Mouse (Mus musculus): Measurements from ENCODE around the gene Cul9. TPM values are rescaled to one million over a fixed set of nuclear protein-coding genes. Genes with fewer than 3 reads are reported as not detected.
"Not testable (repeated sequence)": the region's sequence is repeated elsewhere in the genome, so short reads cannot be mapped to it uniquely, and the experiment has no call there.

Cul9 gene
- 2.5 and 2.8 TPM in 2 replicates for polyA plus RNA-seq (2015; fragmentation: Nextera tagmentation; extraction: Ambion mirVana)

DNA sequence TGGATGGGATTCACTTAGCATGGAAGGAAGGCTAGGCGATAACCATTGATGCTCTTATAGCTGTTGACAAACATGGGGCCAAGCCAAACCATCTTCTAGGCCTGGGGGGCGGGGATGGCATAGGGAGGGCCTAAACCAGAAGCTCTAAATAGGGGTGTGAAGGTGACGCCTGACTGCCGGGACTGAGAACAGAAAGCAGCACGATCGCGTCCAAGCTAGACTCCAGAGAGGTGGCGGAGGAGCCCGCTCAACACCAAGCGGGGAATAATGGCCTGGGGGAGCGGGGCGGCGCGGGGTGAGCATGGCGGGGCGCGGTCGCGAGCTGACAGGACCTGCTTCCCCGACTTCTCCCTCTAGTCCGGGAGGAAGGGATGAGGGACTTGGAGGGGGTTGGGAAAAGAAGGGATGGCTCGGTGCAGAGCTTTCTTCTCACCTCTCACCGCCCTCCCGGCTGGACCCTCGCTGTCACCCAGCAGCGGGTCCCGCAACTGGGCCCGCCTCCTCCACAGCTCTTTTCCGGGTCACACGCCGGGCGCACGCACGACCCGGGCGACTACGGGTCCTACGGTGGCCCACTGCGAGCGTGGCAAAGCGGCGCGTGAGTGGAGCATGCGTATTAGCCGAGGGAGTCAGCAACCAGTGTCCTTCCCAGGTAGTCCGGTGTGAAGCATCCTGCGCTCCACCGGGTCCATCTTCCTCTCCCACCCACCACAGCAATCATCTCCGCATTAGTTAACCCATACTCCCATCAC lies at the start of gene Cul9:
Gene Cul9 (minus strand): TSS at position 576 of the 752 bp plus-strand sequence.
- DNase-seq (ENCODE audit: low spot score): peak; percentile 18

GRCm38 (mm10) chr17:46595336-46595735 lies 49.1 kb upstream of the Cul9 start:
- no peak for DNase-seq (ENCODE audit: low spot score)

DNA sequence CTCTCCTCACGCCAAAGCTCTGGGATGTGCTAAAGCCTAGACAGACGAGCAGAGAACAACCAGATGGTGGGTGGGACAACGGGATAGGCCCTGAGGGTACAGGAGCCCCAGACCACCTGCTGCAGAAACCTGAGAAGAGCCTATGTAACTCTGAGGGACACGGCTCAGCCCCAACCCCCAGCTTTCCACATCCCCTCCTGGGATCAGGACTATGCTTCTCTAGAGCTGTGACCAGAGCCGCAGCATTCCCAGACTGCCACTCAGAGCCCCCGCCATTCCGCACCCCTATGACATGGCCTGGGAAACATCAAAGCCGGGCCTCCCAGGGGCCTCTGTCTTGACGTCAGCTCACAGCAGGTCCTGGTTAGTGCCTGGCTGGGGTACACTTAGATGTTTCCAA lies 48.4 kb upstream of the Cul9 start:
- no peak for DNase-seq (ENCODE audit: low spot score)

DNA sequence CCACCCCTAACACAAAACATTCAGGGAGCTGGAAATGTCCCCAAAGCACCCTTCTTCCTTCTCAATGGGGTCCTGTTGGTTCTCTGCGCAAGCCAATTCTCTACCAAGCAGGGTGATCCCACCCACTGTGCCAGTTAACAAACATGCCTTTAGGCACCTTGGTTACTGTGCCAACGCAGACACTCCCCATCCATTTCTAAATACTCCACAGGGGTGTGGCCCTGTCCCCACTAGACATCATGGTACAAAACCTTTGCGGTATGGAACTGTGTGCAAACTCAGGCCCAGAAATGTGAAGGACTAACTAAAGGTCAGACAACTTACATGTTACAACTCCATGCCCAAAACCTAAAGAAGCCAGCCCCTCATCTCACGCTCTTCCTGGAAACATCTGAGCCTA lies 46.9 kb upstream of the Cul9 start:
- no peak for DNase-seq (ENCODE audit: low spot score)

DNA sequence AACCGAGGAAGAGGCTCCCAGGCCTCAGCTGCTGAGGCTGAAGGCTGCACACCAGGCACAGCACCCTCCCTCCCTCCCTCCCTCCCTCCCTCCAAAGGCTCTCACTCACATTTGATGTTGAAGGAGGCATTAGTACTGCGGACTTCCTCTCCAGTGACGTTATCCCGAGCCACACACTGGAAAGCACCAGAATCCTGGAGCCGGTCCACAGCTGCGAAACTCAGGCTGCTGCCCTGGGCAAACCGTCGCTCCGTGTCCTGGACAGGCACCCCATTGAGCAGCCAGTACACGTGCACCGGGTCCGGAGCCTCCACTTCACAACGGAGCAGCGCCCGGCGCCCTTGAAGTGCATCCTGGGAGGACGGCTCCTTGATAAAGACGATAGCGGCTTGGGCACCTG lies 45.2 kb upstream of the Cul9 start:
- DNase-seq (ENCODE audit: low spot score): no peak

- no peak for DNase-seq (ENCODE audit: low spot score)
Observed at GRCm38 (mm10) chr17:46590439-46590838, 44.3 kb upstream of the Cul9 start.

GRCm38 (mm10) chr17:46589635-46590314 lies 43.6 kb upstream of the Cul9 start:
- DNase-seq (ENCODE audit: low spot score): no peak

- DNase-seq (ENCODE audit: low spot score): no peak
Observed at GRCm38 (mm10) chr17:46588913-46589312, 42.7 kb upstream of the Cul9 start.

GRCm38 (mm10) chr17:46588173-46588572 lies 42.0 kb upstream of the Cul9 start:
- peak; percentile 69 for DNase-seq (ENCODE audit: low spot score)

DNA sequence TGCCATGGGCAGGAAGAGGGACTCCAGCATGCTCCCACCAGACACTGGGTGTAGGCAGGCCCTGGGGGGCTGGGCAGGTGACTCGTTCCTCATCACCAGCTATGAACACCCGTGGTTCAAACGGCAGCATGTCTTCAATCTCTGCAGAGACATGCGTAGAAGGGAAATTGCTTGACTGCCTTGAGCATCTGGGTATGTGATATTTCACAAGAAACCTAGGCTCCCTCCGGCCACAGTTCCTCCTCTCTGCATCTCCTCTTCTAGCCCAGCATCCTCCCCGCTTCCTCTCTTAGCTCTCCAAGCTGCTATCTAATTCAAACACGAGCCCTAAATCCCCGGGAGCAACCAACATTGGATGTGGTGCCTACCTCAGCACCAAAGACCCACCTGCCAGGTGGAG lies 40.1 kb upstream of the Cul9 start:
- DNase-seq (ENCODE audit: low spot score): no peak

DNA sequence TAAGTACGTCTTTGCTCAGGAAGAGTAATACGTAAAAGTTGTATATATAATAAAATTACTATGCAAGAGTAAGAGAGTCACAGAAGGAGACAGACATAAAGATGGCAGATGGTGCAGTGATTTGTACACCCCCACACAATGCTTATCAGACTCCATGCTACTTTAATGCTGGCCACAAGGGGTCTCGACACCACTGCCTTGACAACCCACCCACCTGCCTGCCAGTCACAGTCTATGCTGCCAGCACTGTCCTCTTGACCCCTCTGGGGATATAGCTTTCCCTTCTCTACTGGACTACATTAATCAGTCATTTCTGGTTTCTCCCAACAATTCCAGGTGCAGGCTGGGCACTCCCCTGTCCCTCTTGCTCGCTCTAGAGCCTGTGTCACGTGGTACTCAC lies 32.5 kb upstream of the Cul9 start:
- no peak for DNase-seq (ENCODE audit: low spot score)

DNA sequence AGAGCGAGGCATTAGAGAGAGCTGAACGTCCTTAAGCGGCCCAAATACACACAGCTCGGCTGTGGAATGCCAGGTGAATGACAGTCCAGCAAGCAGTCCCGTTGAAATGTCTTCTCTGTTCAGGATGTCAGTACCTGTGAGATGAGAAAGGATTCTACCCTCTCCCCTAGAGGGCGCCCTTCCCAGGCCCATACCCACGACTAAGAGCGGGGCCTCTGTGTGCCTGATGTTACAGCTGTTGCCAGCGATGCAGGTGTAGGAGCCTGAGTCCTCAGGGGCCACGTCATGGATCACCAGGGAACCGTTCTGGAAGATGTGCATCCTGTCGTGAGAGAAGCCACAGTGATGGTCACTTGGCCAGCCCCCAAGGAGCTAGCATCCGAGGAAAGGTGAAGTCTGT lies 29.9 kb upstream of the Cul9 start:
- peak; percentile 51 for DNase-seq (ENCODE audit: low spot score)

DNA sequence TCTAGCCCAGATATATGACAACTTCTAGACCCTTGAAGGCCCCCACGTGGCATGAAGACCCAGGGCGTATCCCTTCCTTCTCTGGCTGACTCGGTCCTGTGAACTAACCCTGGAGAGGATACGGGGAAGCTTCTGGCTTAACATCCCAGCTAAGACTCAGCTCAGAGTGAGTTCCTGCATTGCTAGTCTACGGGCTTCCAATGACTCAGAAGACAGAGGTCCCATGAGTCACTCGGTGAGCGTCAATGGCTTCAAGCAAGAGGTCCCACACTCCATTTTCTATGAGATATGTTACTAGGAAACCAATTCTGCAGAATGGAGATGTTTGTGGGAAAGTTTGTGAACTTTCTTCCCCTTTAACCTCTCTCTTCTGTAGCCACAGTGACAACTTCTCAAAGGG lies 28.3 kb upstream of the Cul9 start:
- DNase-seq (ENCODE audit: low spot score): no peak

- DNase-seq (ENCODE audit: low spot score): no peak
Observed at GRCm38 (mm10) chr17:46571005-46571404, 24.8 kb upstream of the Cul9 start.

GRCm38 (mm10) chr17:46559146-46559545 lies 13.0 kb upstream of the Cul9 start:
- no peak for DNase-seq (ENCODE audit: low spot score)

DNA sequence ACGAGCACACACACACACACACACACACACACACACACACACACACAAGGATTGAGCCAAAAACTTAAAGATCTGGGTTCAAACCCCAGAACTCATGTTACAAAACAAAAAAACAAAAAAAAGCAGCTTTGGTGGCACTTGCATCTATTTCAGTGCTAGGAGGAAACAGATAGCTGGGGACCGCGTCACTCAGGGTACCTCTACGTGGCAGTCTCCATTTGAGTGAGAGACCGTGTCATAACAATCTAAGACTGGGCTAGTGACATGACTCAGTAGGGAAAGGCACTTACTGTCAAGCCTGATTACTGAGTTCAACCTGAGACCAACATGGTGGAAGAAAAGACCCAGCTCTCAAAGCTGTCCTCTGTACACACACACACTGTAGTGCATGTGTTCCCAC lies 12.0 kb upstream of the Cul9 start:
- no peak for DNase-seq (ENCODE audit: low spot score)

GRCm38 (mm10) chr17:46557321-46557720 lies 11.1 kb upstream of the Cul9 start:
- not testable (repeated sequence) for DNase-seq (ENCODE audit: low spot score)

- peak; percentile 63 for DNase-seq (ENCODE audit: low spot score)
Observed at GRCm38 (mm10) chr17:46556584-46556945, 10.4 kb upstream of the Cul9 start.

DNA sequence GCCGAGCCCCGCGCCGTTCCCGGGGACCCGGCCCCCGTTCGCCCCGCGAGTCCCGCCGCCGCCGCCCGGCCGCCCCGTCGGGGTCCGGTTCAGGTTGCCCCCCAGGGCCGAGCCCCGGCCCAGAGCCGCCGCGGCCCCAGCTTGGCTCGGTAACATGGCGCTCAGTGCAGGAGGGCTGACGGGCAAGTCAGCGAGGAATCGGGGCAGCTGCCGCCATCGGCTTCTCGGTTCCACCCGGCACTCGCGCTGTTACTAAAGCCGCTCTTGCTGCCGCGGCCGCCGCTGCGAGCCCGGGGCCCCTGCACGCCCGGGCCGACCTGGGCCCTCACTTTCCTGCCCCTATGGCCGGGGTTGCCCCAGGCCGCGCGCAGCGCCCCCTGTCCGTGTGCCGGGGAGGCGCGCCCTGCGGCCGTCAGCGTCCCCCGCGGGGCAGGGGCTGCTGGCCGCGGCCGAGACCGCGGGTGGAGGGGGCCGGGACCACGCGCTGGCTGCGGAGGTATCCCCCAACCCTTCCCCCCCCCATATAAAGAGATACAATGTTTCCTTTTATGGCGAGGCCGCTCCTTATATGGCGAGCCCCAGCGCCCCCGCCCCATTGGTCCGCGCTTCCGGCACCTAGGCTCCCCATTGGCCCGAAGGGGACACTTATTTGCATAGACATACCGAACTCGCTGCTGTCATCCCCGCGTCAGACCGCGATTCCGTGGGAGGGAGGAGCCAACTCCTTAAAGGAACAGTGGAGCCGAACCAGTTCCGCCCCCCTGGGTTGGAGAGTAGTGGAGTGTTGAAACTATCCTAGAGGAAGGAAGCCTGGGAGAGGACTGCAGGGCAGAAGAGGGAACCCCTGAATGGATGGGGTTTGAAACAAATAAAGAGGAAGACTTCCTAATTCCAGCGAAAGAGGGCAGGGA lies 9.7 kb upstream of the Cul9 start, which contains the start of gene Srf:
Gene Srf (minus strand): TSS at position 503 of the 911 bp plus-strand sequence.
- DNase-seq (ENCODE audit: low spot score): peak; percentile 98

- DNase-seq (ENCODE audit: low spot score): peak; percentile 46
Observed at GRCm38 (mm10) chr17:46554977-46555672, 8.9 kb upstream of the Cul9 start.

GRCm38 (mm10) chr17:46554646-46554976 lies 8.4 kb upstream of the Cul9 start:
- no peak for DNase-seq (ENCODE audit: low spot score)

Data from thymus, postnatal 0 days (tissue).